Mouse (Mus musculus) brain, adult 10 weeks (tissue): Measurements from ENCODE around the gene Olfr960. TPM values are rescaled to one million over a fixed set of nuclear protein-coding genes. Genes with fewer than 3 reads are reported as not detected.

Source experiments
- polyA plus RNA-seq: library from polyadenylated mRNA; stranded (reverse); fragments of 350-450 nt; fragmentation: Illumina TruSeq; extraction: RNeasy Lipid Tissue Mini Kit (QIAGEN cat#74804); gene quantifications from one replicate; pipeline ENCODE4 v1.2.3, GENCODE M21; 2015; ENCODE audit warnings: low read depth, low replicate concordance

Olfr960 gene
- not detected for polyA plus RNA-seq

DNA sequence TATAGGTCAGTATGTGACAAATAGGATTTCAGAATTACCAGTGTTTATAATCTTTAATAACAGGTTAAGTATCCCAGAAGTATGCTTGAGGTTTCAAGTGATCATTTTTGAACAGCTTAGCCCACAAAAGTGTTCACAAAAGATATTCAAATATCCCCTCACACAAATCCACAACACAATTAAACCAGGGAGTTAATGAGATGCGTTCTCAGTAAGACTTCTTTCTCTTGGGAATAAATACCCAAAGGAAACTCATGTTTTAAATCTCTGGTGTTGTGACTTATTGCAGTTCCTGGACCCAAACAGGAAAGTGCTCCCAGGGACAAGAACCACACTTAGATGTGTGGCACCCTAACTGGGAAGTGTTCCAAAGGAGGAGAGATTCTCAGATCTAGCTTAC, at the start of gene Olfr960:
Gene Olfr960 (plus strand): TSS at position 301 of the 400 bp plus-strand sequence.

DNA sequence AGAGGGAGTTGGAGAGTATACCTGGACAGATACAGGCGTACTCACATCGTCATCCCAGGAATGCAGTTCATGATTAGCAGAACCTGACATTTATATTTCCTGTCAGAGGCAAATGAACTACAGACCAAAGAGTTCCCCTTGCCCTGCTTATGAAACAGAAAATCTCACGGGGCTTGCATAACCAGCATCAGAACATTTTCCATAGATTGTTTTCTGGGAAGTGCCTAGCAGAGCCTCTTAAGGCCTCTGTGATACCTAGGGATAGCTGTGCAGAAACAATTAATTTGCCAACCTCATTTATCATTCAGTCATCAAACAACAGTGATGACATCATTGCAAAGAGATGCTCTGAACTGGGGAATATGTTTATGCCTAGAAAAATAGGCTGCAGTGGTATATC, 45.7 kb upstream of the Olfr960 start, which contains the start of gene Olfr959:
Gene Olfr959 (minus strand): TSS at position 101 of the 400 bp plus-strand sequence.

DNA sequence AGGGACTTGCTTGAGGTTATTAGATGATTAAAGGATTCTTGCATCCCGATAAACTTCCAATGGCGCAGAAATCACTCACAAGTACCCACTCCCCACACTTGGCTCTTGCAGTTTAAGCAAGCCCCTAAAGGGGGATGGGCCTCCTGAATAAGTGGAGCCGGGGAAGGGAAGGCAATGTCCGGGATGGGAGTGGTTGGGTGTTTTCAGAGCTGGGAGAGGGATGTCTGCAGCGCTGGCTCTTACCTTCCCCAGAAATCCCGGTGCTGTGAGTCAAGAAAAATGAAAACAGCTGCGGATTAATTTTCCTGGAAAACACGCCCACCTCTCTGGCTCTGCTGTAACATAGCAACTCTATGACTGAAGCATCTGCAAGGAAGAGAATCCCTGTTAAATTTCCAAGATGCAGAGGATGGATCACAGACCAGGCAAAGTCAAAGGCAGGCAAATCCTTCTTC, 17.1 kb upstream of the Olfr960 start, which contains the start of gene AW551984:
Gene AW551984 (minus strand): TSS at position 405 of the 455 bp plus-strand sequence.

DNA sequence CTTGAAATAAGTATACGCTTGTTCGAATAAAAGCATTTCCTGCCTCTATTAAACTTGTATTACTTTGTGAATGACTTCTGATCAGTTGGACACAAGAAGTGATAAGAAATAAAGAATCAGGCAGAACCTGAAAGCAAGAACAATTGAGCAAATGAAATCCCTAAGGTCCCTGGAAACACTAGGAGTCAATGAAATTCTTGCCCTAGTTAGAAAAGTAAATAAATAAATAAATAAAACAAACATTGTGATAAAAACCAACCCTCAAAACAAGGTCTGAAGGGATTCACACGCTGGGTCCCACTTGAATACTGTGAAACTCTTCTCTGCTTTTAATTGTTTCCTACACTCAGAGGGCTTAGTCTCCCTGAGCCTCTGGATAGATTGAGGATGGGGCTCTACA, 10.8 kb upstream of the Olfr960 start, which contains the start of gene Olfr148:
Gene Olfr148 (plus strand): TSS at position 301 of the 400 bp plus-strand sequence.

DNA sequence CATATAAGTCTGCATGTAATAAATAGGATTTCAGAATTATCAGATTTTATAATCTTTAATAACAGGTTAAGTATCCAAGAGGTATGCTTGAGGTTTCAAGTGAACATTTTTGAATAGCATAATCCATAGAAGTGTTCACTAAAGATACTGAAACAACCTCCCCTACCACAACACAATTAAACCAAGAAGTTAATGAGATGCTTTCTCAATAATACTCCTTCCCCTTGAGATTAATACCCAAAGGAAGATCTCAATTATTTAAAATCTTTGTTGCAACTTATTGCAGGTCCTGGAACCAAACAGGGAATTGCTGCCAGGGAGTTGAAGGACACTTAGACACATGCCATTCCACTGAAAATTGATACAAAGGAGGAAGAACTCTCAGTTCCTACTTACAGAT, 23.6 kb downstream of the Olfr960 start, which contains the start of gene Olfr961:
Gene Olfr961 (plus strand): TSS at position 301 of the 400 bp plus-strand sequence.

DNA sequence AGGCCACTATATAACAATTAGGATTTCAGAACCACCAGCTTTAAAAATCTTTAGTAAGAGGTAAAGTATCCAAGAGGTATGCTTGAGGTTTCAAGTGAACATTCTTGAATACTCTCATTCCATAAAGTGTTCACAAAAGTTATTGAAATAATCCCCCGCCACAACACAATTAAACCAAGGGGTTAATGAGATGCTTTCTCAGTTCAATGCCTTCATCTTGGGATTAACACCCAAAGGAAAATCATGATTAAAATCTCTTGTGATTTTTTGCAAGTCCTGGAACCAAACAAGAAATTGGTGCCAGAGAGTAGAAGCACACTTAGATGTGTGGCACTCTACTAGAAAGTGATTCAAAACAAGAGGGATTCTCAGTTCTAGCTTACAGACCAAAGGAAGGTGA, 45.7 kb downstream of the Olfr960 start, which contains the start of gene Olfr963:
Gene Olfr963 (plus strand): TSS at position 301 of the 400 bp plus-strand sequence.

Other genes starting within 250 kb of the Olfr960 start
- gene Olfr951, start 234.0 kb upstream of the Olfr960 start, polyA plus RNA-seq: not detected
- not detected for gene Olfr952, start 194.2 kb upstream of the Olfr960 start, polyA plus RNA-seq
- not detected for gene Olfr954, start 164.7 kb upstream of the Olfr960 start, polyA plus RNA-seq
- not detected for gene Olfr955, start 149.4 kb upstream of the Olfr960 start, polyA plus RNA-seq
- gene Olfr44, start 127.4 kb upstream of the Olfr960 start, polyA plus RNA-seq: not detected
- gene Olfr957, start 105.6 kb upstream of the Olfr960 start, polyA plus RNA-seq: not detected
- gene Olfr958, start 67.3 kb upstream of the Olfr960 start, polyA plus RNA-seq: not detected
- not detected for gene Olfr959, start 45.8 kb upstream of the Olfr960 start, polyA plus RNA-seq
- gene AW551984, start 17.0 kb upstream of the Olfr960 start, polyA plus RNA-seq: 10.0 TPM
- gene Olfr148, start 10.7 kb upstream of the Olfr960 start, polyA plus RNA-seq: not detected
- gene Olfr961, start 23.7 kb downstream of the Olfr960 start, polyA plus RNA-seq: not detected
- not detected for gene Olfr963, start 45.8 kb downstream of the Olfr960 start, polyA plus RNA-seq
- not detected for gene Olfr149, start 85.7 kb downstream of the Olfr960 start, polyA plus RNA-seq
- not detected for gene Olfr965, start 90.0 kb downstream of the Olfr960 start, polyA plus RNA-seq
- not detected for gene Olfr150, start 109.6 kb downstream of the Olfr960 start, polyA plus RNA-seq
- gene Olfr967, start 124.9 kb downstream of the Olfr960 start, polyA plus RNA-seq: not detected
- not detected for gene Olfr968, start 161.9 kb downstream of the Olfr960 start, polyA plus RNA-seq
- not detected for gene Olfr969, start 169.6 kb downstream of the Olfr960 start, polyA plus RNA-seq
- not detected for gene Olfr970, start 187.5 kb downstream of the Olfr960 start, polyA plus RNA-seq
- not detected for gene Olfr971, start 215.5 kb downstream of the Olfr960 start, polyA plus RNA-seq
- gene Olfr972, start 245.0 kb downstream of the Olfr960 start, polyA plus RNA-seq: not detected